Mouse (Mus musculus) common myeloid progenitor, adult 5-6 weeks (primary cell): Measurements from ENCODE around the gene Mcm3ap. TPM values are rescaled to one million over a fixed set of nuclear protein-coding genes. Genes with fewer than 3 reads are reported as not detected.
A peak's percentile ranks its signal among the peaks of the same experiment; 100 is the strongest.

Experiments used
- ATAC-seq: replicated peaks from 2 replicates; pipeline ENCODE4 v1.8.0; 2016; ENCODE audit warnings: low read depth, mild to moderate bottlenecking, moderate TSS enrichment, inconsistent platforms; ENCODE audit not compliant: poor library complexity, severe bottlenecking
- total RNA-seq: library from RNA; stranded (forward); fragments of 200-1000, 187-1606 nt; gene quantifications from 2 replicates; pipeline ENCODE4 v1.2.3, GENCODE M21; 2017

Gene Mcm3ap
- 95.8 and 110 TPM in 2 replicates for total RNA-seq

GRCm38 (mm10) chr10:76468203-76469162, at the start of gene Mcm3ap, which contains the start of gene Ybey:
Gene Mcm3ap, plus strand, starts transcription at chr10:76468927.
Gene Ybey, minus strand, starts transcription at chr10:76469114.
- ATAC-seq = peak; percentile 99

- no peak for ATAC-seq
Observed at GRCm38 (mm10) chr10:76425674-76426073, 43.1 kb upstream of the Mcm3ap start.

DNA sequence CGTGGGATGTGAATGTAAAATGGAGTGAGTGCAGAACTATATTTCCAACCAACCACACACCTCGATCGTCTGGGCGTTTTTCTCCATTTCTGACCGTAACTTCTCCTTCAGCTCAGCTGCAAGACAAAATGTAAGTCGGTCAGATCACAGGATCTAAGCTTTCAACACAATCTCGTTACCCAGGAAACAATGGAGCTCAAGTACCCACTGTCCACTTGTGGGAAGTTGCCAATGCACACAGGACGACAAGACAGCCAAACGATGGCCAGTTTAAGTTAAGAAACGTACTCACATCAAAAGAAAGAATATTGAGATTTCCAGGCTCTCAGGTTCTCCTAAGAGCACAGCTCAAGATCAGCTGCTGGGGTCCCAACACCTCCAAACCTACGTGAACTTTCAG, 34.8 kb upstream of the Mcm3ap start:
- no peak for ATAC-seq

DNA sequence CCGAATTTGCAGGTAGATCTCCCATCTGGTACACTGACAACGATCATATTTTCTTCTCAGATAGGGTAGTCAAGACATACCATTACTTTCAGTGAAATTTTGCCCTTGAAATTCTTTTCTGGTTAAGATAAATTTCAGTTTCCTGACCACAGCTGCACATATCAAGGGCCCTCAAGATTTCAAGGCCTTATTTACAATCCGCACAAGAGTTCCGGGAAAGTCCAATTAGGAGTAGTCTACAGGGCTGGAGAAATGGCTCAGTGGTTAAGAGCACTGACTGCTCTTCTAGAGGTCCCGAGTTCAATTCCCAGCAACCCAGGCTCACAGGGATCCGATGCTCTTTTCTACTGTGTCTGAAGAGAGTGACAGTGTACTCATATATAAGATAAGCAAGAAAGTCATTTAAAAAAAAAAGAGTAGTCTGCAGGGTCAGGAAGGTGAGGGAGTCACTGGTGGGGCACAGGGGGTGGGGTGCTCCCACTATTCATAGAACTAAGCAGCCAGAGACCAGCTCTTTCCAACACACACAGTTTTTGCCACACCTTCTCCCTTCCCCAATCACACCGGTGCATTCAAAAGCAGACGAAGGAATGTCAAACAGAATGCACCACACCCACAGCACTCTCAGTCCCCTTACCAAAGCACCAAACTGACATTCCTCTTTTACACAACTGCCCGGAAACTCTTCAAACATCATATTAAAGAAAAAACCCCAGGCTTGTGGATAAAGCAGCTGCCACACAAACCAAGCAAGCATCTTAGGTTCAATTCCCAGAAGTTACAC, 29.4 kb upstream of the Mcm3ap start:
- ATAC-seq = no peak

DNA sequence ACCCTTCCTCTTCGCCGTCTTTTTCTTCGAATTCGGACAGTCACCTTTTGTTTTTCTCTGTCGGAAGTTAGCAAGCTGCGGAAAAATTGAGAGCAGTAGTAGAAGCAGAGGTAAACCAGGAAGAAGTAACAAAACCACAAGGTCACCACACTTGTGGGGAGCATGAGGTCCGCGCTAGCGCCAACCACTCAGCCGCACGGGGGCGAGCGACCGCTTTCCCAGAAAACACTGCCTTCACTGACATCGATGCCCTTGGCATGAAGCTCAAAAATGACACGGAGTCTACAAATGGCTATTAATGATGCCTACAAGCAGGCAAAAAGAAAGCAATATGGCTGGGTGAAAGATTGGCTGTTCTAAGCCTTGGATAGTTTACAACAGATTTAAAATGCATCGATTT, 28.4 kb upstream of the Mcm3ap start, which contains the start of gene AC141477.1:
TSS of gene AC141477.1 (minus strand) at position 164 of the 400 bp plus-strand sequence.
- no peak for ATAC-seq

DNA sequence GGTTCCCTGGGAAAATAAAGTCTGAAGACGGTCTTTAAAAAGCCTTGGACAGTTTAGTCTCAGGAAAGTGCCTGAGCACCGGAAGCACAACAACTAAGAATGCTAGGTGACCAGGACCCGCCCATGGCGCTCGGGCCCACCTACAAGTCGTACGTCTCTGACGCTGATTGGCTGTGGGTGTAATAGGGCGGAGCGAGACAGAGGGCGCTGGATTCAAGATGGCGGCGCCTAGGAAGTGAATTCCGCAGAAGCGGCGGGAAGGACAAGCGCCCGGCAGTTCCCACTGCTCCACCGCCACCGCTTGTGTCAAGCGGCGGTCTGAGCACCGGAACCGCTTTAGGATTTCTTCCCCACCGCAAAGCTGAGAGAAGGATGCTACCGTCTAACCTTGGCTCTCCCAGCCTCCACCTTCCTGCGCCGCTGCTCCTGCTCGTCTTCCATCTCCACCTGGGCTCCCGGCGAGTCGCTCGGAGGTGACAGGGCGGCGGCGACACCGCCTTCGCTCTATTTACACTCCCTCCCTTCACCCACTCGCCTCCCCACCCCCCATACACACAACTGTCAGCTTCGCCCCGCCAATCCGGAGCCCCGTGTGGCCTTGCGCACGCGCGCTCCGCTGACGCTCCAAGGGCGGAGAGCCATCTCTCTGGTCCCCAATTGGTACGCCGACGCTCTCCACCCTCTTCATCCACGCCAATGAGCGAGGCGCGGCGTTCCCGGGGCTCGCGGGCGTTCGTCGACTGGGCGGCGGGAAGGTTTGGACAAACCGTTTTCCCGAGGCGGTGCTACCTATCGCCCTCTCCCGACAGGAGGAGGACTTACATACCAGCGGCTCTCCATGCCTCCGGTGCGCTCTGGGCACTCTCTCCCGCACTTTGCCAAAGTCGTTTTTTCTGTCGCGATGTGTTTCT, 26.3 kb upstream of the Mcm3ap start, which contains the start of gene Pcnt:
TSS of gene Pcnt (minus strand) at position 609 of the 911 bp plus-strand sequence.
- ATAC-seq = peak; percentile 87

- peak; percentile 26 for ATAC-seq
Observed at GRCm38 (mm10) chr10:76445996-76446681, 22.6 kb upstream of the Mcm3ap start.

DNA sequence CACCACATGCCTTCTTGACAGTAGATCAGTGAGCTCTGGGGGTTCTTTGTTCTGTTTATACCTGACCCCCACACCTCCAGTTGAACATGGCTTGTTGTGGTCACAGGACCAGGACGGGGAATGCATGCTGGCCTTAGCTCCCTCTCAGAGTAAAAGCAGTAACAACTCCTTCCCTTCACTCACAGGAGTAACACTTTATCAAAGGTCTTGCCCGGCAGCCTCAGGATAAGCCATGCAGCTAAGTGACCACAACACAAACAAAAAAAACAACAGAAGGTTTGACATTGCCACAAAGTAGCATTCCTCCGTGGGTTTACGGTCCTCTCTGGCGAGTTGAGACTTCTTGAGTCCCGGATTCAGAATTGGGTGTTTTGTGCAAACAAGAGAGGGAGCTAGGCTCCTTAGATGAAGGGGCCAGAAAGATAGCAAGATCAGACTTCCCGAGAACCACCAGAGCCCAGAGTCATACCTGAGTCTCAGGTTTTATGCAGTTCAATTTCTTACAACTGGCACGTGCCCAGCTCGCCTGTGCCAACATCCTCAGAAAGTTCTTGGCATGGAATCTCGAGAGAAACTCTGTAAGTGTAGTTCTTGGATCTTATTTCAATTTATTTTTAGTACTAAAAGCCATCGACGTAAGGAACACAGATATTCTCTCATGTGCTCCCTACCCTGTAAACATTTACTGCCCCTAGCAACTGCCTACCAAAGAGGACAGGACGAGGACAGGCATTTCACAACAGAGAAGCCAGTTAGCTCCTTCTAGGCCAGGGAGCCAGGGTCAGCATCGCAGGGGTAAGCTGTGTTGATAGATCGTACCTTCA, 21.1 kb upstream of the Mcm3ap start:
- ATAC-seq = no peak

DNA sequence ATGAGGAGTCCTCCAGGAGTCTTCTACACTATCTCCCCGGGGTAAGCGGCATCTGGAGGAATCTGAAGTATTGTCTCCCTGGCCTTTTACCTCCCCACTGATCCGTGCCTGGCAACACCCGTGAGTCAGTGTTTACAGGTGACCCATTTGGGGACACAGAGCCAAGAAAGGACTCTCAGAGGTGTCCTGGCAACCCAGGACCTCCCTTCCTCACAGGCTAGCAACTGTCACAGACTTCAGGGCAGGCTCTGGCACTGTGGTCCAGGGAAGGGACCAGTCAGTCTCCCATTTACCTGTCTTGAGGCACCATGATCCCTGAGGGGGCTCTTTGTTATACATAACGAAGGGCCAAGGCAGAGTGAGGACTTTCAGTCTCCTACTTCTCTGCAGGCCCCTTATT, 19.9 kb upstream of the Mcm3ap start, which contains the start of gene 2610028H24Rik:
TSS of gene 2610028H24Rik (plus strand) at position 231 of the 400 bp plus-strand sequence.
- no peak for ATAC-seq

DNA sequence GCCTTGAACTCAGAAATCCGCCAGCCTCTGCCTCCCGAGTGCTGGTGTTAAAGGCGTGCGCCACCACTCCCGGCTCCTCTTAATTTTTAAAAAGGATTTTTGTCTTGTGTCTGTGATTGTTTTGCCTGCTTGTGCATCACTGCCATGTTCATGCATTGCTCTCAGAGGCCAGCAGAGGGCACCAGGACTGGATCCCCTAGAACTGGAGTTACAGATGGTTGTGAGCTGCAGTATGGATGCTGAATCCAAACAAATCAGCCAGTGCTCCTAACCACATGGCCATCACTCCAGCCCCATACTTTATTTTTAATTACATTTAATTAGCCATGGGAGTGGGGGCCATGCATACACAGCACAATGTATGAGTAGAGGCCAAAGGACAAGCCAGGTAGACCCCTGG, 13.4 kb upstream of the Mcm3ap start:
- ATAC-seq = peak; percentile 93

- no peak for ATAC-seq
Observed at GRCm38 (mm10) chr10:76461255-76461654, 7.5 kb upstream of the Mcm3ap start.

DNA sequence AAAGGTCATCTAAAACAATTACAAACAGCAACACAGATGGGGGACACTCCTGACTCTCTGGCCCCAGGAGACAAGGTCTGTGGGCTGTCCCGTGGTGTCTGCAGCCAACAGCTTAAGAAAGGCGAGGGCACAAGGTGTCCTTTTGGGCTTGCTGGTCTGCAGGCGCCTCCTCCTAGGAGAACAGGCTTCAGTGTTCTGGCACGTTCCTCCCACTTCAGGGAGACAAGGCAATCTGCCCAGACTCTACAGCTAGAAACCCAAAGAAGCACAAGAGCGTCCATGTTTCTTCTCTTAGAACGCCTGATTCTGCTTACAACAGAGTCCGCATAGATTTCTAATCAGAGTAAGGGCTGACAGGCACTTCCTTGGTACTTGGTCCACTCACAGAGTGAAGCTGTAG, 6.4 kb upstream of the Mcm3ap start:
- no peak for ATAC-seq

- no peak for ATAC-seq
Observed at GRCm38 (mm10) chr10:76462721-76463120, 6.0 kb upstream of the Mcm3ap start.

DNA sequence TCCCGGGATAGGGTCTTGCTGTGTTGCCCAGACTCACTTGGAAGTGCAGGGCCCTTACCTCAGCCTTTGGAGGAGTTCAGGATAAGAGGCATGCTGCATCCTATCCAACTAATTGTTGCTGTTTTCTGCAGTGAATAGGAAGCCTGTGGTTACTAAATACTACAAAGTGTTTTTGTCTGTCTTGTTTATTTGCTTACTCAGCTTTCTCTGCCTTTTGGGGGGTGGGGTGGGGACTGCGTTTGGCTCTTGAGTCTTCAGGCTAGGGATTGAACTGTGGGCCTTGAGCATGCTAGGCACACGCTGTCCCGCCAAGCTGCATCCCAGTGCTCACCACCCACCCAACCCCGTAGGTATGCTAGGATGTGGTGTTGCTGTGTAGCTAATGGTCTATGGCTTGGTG, 5.0 kb downstream of the Mcm3ap start:
- no peak for ATAC-seq

DNA sequence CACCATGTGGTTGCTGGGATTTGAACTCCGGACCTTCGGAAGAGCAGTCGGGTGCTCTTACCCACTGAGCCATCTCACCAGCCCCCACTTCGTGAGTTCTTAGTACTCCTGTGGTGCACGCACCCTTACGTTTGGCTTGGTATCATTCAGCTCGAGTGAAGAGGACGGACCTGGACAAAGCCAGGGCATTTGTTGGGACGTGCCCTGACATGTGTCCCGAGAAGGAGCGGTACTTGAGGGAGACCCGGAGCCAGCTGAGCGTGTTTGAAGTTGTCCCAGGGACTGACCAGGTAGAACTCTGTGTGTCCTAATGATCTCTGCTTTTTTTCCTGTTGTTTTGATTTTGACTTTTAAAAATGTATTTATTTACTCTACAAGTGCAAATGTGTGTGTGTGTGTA, 12.1 kb downstream of the Mcm3ap start:
- ATAC-seq = no peak

GRCm38 (mm10) chr10:76481480-76481879, 12.8 kb downstream of the Mcm3ap start:
- no peak for ATAC-seq

DNA sequence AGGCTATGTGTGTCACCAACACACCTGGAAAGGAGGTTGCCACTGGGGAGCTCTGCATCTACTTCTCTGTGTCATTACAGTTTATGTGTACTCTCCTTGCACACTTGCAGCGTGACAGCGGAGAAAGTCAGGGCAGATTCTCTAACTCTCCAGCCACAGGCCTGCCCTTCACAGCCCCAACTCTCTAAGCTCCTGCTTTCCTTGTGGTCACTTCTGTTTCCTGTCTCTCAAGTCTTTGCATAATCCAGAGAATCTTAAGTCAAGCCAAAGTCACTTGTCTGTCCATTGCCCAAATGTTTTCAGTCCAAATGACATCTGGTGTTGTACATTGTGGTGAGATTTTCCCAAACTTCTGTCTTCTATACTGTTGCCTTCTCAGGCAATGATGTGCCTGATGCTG, 17.6 kb downstream of the Mcm3ap start:
- ATAC-seq = peak; percentile 46

GRCm38 (mm10) chr10:76488265-76488664, 19.5 kb downstream of the Mcm3ap start:
- ATAC-seq = peak; percentile 81
